Mouse (Mus musculus) G1E (cell line): ENCODE measurements at regions not wholly inside any gene's neighbourhood (a gene's known extent, or its start where the extent isn't known, plus 50 kb on each side); places are given as distances from the start of the nearest gene placed in this dataset.

Experiments used
- ATAC-seq: 2 replicates; pipeline ENCODE4 v1.8.0; 2016; ENCODE audit warnings: mild to moderate bottlenecking; ENCODE audit not compliant: insufficient number of reproducible peaks, poor library complexity, low FRiP score, severe bottlenecking; ENCODE audit errors: extremely low read depth
- DNase-seq: peaks from one replicate; pipeline ENCODE4 v3.0.0; 2012; ENCODE audit warnings: low spot score
- H3K27me3 ChIP-seq: 2 replicates; pipeline ENCODE4 v1.6.1; 2012; ENCODE audit warnings: mild to moderate bottlenecking, low read length, inconsistent platforms; ENCODE audit not compliant: insufficient read depth
- H3K36me3 ChIP-seq: replicated peaks from 2 replicates; pipeline ENCODE3; 2012; ENCODE audit warnings: mild to moderate bottlenecking, inconsistent platforms
- H3K4me1 ChIP-seq: 2 replicates; pipeline ENCODE4 v1.6.1; 2012; ENCODE audit warnings: low read depth, low read length, inconsistent platforms, mixed read lengths; ENCODE audit not compliant: insufficient read depth
- H3K4me3 ChIP-seq: 2 replicates; pipeline ENCODE4 v1.5.1; 2012; ENCODE audit warnings: low read depth, mild to moderate bottlenecking, inconsistent platforms, low read length, moderate library complexity, mixed read lengths
- H3K9me3 ChIP-seq: replicated peaks from 2 replicates; pipeline ENCODE4 v1.6.1; 2012; ENCODE audit warnings: inconsistent platforms
- CTCF ChIP-seq: IDR thresholded peaks from 2 replicates; pipeline ENCODE4 v1.5.1; 2012; ENCODE audit warnings: low read depth, low read length, inconsistent platforms, mixed read lengths
- GATA1 ChIP-seq: IDR thresholded peaks from 2 replicates; pipeline ENCODE4 v1.6.1; 2012; ENCODE audit warnings: borderline replicate concordance, low read length, inconsistent platforms, mixed read lengths
- GATA2 ChIP-seq: IDR thresholded peaks from 2 replicates; pipeline ENCODE4 v1.6.1; 2012; ENCODE audit warnings: low read depth, low read length, inconsistent platforms, borderline replicate concordance
- POLR2AphosphoS5 ChIP-seq: IDR thresholded peaks from 2 replicates; pipeline ENCODE4 v1.6.1; 2012; ENCODE audit warnings: low read depth, low read length, inconsistent platforms; ENCODE audit not compliant: insufficient replicate concordance
- TAL1 ChIP-seq: conservative IDR thresholded peaks from 2 replicates; pipeline ENCODE4 v1.6.1; 2012; ENCODE audit warnings: low read depth, low read length, inconsistent platforms, mixed read lengths

- no peak overlapping the region for H3K4me3 ChIP-seq
- H3K36me3 ChIP-seq = no peaks in the 10 kb centered on the region
- H3K27me3 ChIP-seq = no peaks in the 10 kb centered on the region
- no peak for TF ChIP-seq POLR2AphosphoS5
- no peak for TF ChIP-seq TAL1
- TF ChIP-seq CTCF = no peak
- TF ChIP-seq GATA1 = no peak
- TF ChIP-seq GATA2 = no peak
- DNase-seq (no peak), ATAC-seq (no peak)
- no peaks in the 10 kb centered on the region for H3K4me1 ChIP-seq
- H3K9me3 ChIP-seq = no peaks in the 10 kb centered on the region
These were observed 57.9 kb upstream of the Stx18 start for GRCm38 (mm10) chr5:37980692-37981091.

DNA sequence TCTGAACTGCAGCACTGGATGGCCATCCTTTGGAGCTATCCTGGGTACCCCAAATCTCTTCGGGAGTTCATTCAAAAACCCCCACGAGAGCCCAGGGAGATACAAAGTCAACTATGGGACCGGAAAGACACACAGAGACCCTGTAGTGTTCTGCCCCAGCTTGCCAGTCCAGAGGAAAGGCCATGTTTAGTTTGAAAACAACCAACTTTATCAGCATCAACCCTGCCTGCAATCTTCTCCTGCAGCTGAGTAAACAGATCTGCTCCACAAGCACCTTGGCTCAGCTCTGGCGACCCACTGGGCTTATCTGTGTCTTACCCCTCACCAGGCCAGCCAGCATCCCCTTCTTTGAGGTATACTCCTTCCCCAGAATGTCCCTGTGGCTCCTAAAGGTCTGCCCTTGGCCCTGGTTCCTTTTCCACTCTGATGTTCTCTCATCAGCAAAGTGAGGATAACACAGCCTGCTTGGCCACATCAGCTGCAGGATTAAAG lies 61.6 kb upstream of the Stx18 start:
- Histone ChIP-seq H3K27me3 (no peaks in the 10 kb centered on the region; the same call in 1 of the 2 replicates), H3K4me3 (no peak overlapping the region), H3K4me1 (no peaks in the 10 kb centered on the region), H3K9me3 (no peaks in the 10 kb centered on the region), H3K36me3 (no peaks in the 10 kb centered on the region)
- ATAC-seq (no peak), DNase-seq (no peak)
- TF ChIP-seq GATA1 (no peak), POLR2AphosphoS5 (no peak), CTCF (no peak), GATA2 (no peak), TAL1 (no peak)

GRCm38 (mm10) chr5:37972980-37973545 lies 65.5 kb upstream of the Stx18 start:
- H3K4me3 ChIP-seq = no peak overlapping the region
- ATAC-seq = no peak
- TF ChIP-seq CTCF = no peak
- no peak for TF ChIP-seq TAL1
- TF ChIP-seq GATA1 = no peak
- no peak for TF ChIP-seq POLR2AphosphoS5
- TF ChIP-seq GATA2 = no peak

DNA sequence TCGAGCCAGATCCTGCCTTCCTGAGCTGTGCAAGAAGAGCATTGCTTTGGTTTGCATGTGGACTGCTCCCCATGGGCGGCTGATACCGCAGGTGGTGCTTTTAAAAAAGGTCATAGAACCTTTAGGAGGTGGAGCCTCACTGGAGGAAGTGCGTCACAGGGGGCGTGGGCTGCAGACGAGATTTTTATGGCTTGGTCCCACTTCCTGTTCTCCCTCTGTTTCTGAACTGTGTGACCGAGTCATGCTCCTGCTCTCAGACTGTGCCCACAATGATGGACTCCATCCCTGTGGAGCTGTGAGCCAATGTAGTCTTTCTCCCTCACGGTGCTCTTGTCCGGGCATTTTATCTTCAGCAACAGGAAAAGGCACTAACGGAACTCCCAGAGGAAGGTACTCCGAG lies 66.8 kb upstream of the Stx18 start:
- Histone ChIP-seq H3K4me1 (no peaks in the 10 kb centered on the region), H3K36me3 (no peaks in the 10 kb centered on the region), H3K9me3 (no peaks in the 10 kb centered on the region), H3K4me3 (no peak overlapping the region), H3K27me3 (no peaks in the 10 kb centered on the region; the same call in 1 of the 2 replicates)
- ATAC-seq (no peak), DNase-seq (no peak)
- no peak for TF ChIP-seq CTCF
- no peak for TF ChIP-seq TAL1
- TF ChIP-seq POLR2AphosphoS5 = no peak
- no peak for TF ChIP-seq GATA2
- no peak for TF ChIP-seq GATA1

More at GRCm38 (mm10) chr5:37972980-37973545, 65.5 kb upstream of the Stx18 start:
- Histone ChIP-seq H3K27me3 (no peaks in the 10 kb centered on the region; the same call in 1 of the 2 replicates), H3K36me3 (no peaks in the 10 kb centered on the region), H3K9me3 (no peaks in the 10 kb centered on the region), H3K4me1 (no peaks in the 10 kb centered on the region)
- DNase-seq = no peak

GRCm38 (mm10) chr5:37968596-37968995 lies 69.9 kb upstream of the Stx18 start:
- Histone ChIP-seq H3K36me3 (no peaks in the 10 kb centered on the region), H3K27me3 (0 out of 2 replicates have a peak, but pooled peaks cover 2% of the 10 kb centered on the region), H3K4me1 (no peaks in the 10 kb centered on the region), H3K9me3 (no peaks in the 10 kb centered on the region), H3K4me3 (no peak overlapping the region)
- no peak for DNase-seq
- TF ChIP-seq GATA1 (no peak), POLR2AphosphoS5 (no peak), GATA2 (no peak), CTCF (no peak), TAL1 (no peak)
- no peak for ATAC-seq

DNA sequence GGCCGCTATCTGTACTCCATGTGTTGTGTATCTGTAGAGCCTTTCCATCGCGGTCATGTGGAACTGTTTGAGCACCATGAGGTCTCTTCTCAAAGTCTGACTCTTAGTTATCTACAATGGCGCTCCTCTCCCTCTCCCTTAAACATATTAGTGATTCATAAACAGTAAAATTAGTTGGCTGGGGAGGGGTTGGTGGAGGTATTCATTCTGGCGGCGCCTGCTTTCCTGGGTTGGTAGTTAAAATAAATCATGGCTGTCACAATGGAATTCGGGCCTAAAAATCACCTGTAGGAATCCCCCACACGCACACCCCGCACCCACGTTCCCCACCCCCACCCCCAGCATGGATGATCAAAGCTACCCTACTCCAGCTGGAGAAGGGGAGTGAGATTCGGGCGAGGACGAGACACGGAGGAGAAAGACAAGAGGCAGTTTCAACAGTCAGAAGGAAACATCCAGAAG lies 70.6 kb upstream of the Stx18 start:
- H3K4me3 ChIP-seq = no peak overlapping the region
- no peak for TF ChIP-seq TAL1
- TF ChIP-seq GATA1 = no peak
- TF ChIP-seq POLR2AphosphoS5 = no peak
- TF ChIP-seq GATA2 = no peak
- TF ChIP-seq CTCF = no peak
- no peaks in the 10 kb centered on the region for H3K36me3 ChIP-seq
- DNase-seq (no peak), ATAC-seq (no peak)
- H3K27me3 ChIP-seq = 0 out of 2 replicates have a peak, but pooled peaks cover 2% of the 10 kb centered on the region
- no peaks in the 10 kb centered on the region for H3K4me1 ChIP-seq
- no peaks in the 10 kb centered on the region for H3K9me3 ChIP-seq
